Mouse (Mus musculus): ENCODE measurements around the gene Hirip3. TPM values are rescaled to one million over a fixed set of nuclear protein-coding genes. Genes with fewer than 3 reads are reported as not detected.

Hirip3 gene
- polyA plus RNA-seq (2017; shearing (Covaris generic)), result 7.3 TPM

GRCm38 (mm10) chr7:126861429-126862130 lies at the start of gene Hirip3:
TSS of gene Hirip3 (plus strand) at chr7:126861972.

GRCm38 (mm10) chr7:126831539-126831938 lies 30.2 kb upstream of the Hirip3 start, which contains the start of gene 4930451I11Rik:
TSS of gene 4930451I11Rik (minus strand) at chr7:126831639.

GRCm38 (mm10) chr7:126847116-126847420 lies 14.7 kb upstream of the Hirip3 start, which contains the start of gene Doc2a:
TSS of gene Doc2a (plus strand) at chr7:126847416.

GRCm38 (mm10) chr7:126862147-126862784 lies 494 bp downstream of the Hirip3 start, which contains the start of gene Ino80e:
TSS of gene Ino80e (minus strand) at chr7:126862377.

GRCm38 (mm10) chr7:126884286-126885164 lies 22.8 kb downstream of the Hirip3 start, which contains the start of gene Taok2:
TSS of gene Taok2 (minus strand) at chr7:126884703.

Other genes with a start within 250 kb of the Hirip3 start
- gene Nupr1, start 231.1 kb upstream of the Hirip3 start, polyA plus RNA-seq (2017; shearing (Covaris generic)), result 0.34 TPM
- 101 TPM for gene Sgf29, start 212.7 kb upstream of the Hirip3 start, polyA plus RNA-seq (2017; shearing (Covaris generic))
- 0.96 TPM for gene Sult1a1, start 185.5 kb upstream of the Hirip3 start, polyA plus RNA-seq (2017; shearing (Covaris generic))
- 118 TPM for gene Bola2, start 166.6 kb upstream of the Hirip3 start, polyA plus RNA-seq (2017; shearing (Covaris generic))
- 9.2 TPM for gene Slx1b, start 166.2 kb upstream of the Hirip3 start, polyA plus RNA-seq (2017; shearing (Covaris generic))
- gene Coro1a, start 154.2 kb upstream of the Hirip3 start, polyA plus RNA-seq (2017; shearing (Covaris generic)), result 3,348 TPM
- 35.2 TPM for gene Mapk3, start 102.4 kb upstream of the Hirip3 start, polyA plus RNA-seq (2017; shearing (Covaris generic))
- gene Gdpd3, start 95.6 kb upstream of the Hirip3 start, polyA plus RNA-seq (2017; shearing (Covaris generic)), result 1.7 TPM
- 606 TPM for gene Ypel3, start 85.0 kb upstream of the Hirip3 start, polyA plus RNA-seq (2017; shearing (Covaris generic))
- gene Tbx6, start 80.5 kb upstream of the Hirip3 start, polyA plus RNA-seq (2017; shearing (Covaris generic)), result 4.3 TPM
- gene Ppp4c, start 69.5 kb upstream of the Hirip3 start, polyA plus RNA-seq (2017; shearing (Covaris generic)), result 417 TPM
- gene Fam57b, start 64.3 kb upstream of the Hirip3 start, polyA plus RNA-seq (2017; shearing (Covaris generic)), result not detected
- gene 4930451I11Rik, start 30.3 kb upstream of the Hirip3 start, polyA plus RNA-seq (2017; shearing (Covaris generic)), result not detected
- 0.14 TPM for gene Doc2a, start 14.6 kb upstream of the Hirip3 start, polyA plus RNA-seq (2017; shearing (Covaris generic))
- 95.0 TPM for gene Ino80e, start 405 bp downstream of the Hirip3 start, polyA plus RNA-seq (2017; shearing (Covaris generic))
- 45.7 TPM for gene Taok2, start 22.7 kb downstream of the Hirip3 start, polyA plus RNA-seq (2017; shearing (Covaris generic))
- 44.7 TPM for gene Tmem219, start 60.9 kb downstream of the Hirip3 start, polyA plus RNA-seq (2017; shearing (Covaris generic))
- gene Kctd13, start 66.9 kb downstream of the Hirip3 start, polyA plus RNA-seq (2017; shearing (Covaris generic)), result 39.8 TPM
- 0.18 TPM for gene Asphd1, start 87.6 kb downstream of the Hirip3 start, polyA plus RNA-seq (2017; shearing (Covaris generic))
- 1.4 TPM for gene Sez6l2, start 88.6 kb downstream of the Hirip3 start, polyA plus RNA-seq (2017; shearing (Covaris generic))
- 306 TPM for gene Cdipt, start 113.9 kb downstream of the Hirip3 start, polyA plus RNA-seq (2017; shearing (Covaris generic))
- gene Cdiptos, start 114.1 kb downstream of the Hirip3 start, polyA plus RNA-seq (2017; shearing (Covaris generic)), result 0.89 TPM
- 39.6 TPM for gene Mvp, start 152.6 kb downstream of the Hirip3 start, polyA plus RNA-seq (2017; shearing (Covaris generic))
- 1.6 TPM for gene Pagr1b, start 154.5 kb downstream of the Hirip3 start, polyA plus RNA-seq (2017; shearing (Covaris generic))
- gene Pagr1a, start 155.4 kb downstream of the Hirip3 start, polyA plus RNA-seq (2017; shearing (Covaris generic)), result 122 TPM
- gene Gm42742, start 159.1 kb downstream of the Hirip3 start, polyA plus RNA-seq (2017; shearing (Covaris generic)), result 42.9 TPM
- gene Prrt2, start 159.2 kb downstream of the Hirip3 start, polyA plus RNA-seq (2017; shearing (Covaris generic)), result 14.4 TPM
- gene Maz, start 165.1 kb downstream of the Hirip3 start, polyA plus RNA-seq (2017; shearing (Covaris generic)), result 176 TPM
- 10.7 TPM for gene Kif22, start 180.5 kb downstream of the Hirip3 start, polyA plus RNA-seq (2017; shearing (Covaris generic))
- not detected for gene Zg16, start 225.4 kb downstream of the Hirip3 start, polyA plus RNA-seq (2017; shearing (Covaris generic))
- 327 TPM for gene AI467606, start 229.4 kb downstream of the Hirip3 start, polyA plus RNA-seq (2017; shearing (Covaris generic))